Mouse (Mus musculus): ENCODE results near the gene Ung.

The Ung gene

GRCm38 (mm10) chr5:114130211-114130605 is at the start of gene Ung:
Gene Ung, plus strand, starts transcription at chr5:114130386.
- DNase-seq (ENCODE audit: low read depth in 2 of 2, low spot score in 2 of 2) = peak; percentile 53 to 77

GRCm38 (mm10) chr5:114085501-114085900 is 44.7 kb upstream of the Ung start:
- no peak for DNase-seq (ENCODE audit: low read depth in 2 of 2, low spot score in 2 of 2)

- no peak for DNase-seq (ENCODE audit: low read depth in 2 of 2, low spot score in 2 of 2)
Measured at GRCm38 (mm10) chr5:114087875-114088480, 42.2 kb upstream of the Ung start.

GRCm38 (mm10) chr5:114090421-114091013 is 39.7 kb upstream of the Ung start:
- DNase-seq (ENCODE audit: low read depth in 2 of 2, low spot score in 2 of 2) = no peak

- DNase-seq (ENCODE audit: low read depth in 2 of 2, low spot score in 2 of 2) = peak in 1 of 2 experiments; percentile 19
Measured at GRCm38 (mm10) chr5:114091057-114091807, 39.0 kb upstream of the Ung start, which contains the start of gene Svop. Gene Svop, minus strand, starts transcription at chr5:114091570.

GRCm38 (mm10) chr5:114099709-114100389 is 30.3 kb upstream of the Ung start:
- peak; percentile 85 to 87 for DNase-seq (ENCODE audit: low read depth in 2 of 2, low spot score in 2 of 2)

GRCm38 (mm10) chr5:114100390-114101099 is 29.6 kb upstream of the Ung start:
- DNase-seq (ENCODE audit: low read depth in 2 of 2, low spot score in 2 of 2) = no peak

- DNase-seq (ENCODE audit: low read depth in 2 of 2, low spot score in 2 of 2) = no peak
Measured at GRCm38 (mm10) chr5:114101873-114102272, 28.3 kb upstream of the Ung start.

GRCm38 (mm10) chr5:114102807-114103206 is 27.4 kb upstream of the Ung start:
- no peak for DNase-seq (ENCODE audit: low read depth in 2 of 2, low spot score in 2 of 2)

GRCm38 (mm10) chr5:114106391-114106935 is 23.7 kb upstream of the Ung start:
- DNase-seq (ENCODE audit: low read depth in 2 of 2, low spot score in 2 of 2) = no peak

- DNase-seq (ENCODE audit: low read depth in 2 of 2, low spot score in 2 of 2) = no peak
Measured at GRCm38 (mm10) chr5:114113334-114113733, 16.9 kb upstream of the Ung start.

- DNase-seq (ENCODE audit: low read depth in 2 of 2, low spot score in 2 of 2) = no peak
Measured at GRCm38 (mm10) chr5:114115030-114115429, 15.2 kb upstream of the Ung start.

GRCm38 (mm10) chr5:114116586-114116985 is 13.6 kb upstream of the Ung start:
- no peak for DNase-seq (ENCODE audit: low read depth in 2 of 2, low spot score in 2 of 2)

GRCm38 (mm10) chr5:114119806-114120205 is 10.4 kb upstream of the Ung start:
- DNase-seq (ENCODE audit: low read depth in 2 of 2, low spot score in 2 of 2) = no peak

- DNase-seq (ENCODE audit: low read depth in 2 of 2, low spot score in 2 of 2) = no peak
Measured at GRCm38 (mm10) chr5:114126008-114126407, 4.2 kb upstream of the Ung start.

GRCm38 (mm10) chr5:114126499-114127244 is 3.5 kb upstream of the Ung start:
- no peak for DNase-seq (ENCODE audit: low read depth in 2 of 2, low spot score in 2 of 2)

GRCm38 (mm10) chr5:114127374-114128349 is 2.5 kb upstream of the Ung start, which contains the start of gene Alkbh2:
Gene Alkbh2, minus strand, starts transcription at chr5:114128218.
- peak; percentile 88 to 92 for DNase-seq (ENCODE audit: low read depth in 2 of 2, low spot score in 2 of 2)

GRCm38 (mm10) chr5:114129550-114130210 is 506 bp upstream of the Ung start:
- no peak for DNase-seq (ENCODE audit: low read depth in 2 of 2, low spot score in 2 of 2)
